Mouse (Mus musculus) spleen, adult 18-20 months (tissue): Measurements from ENCODE around the gene Dnttip1.

Experiments used
- DNase-seq, 2 experiments: peaks; one replicate each; pipeline ENCODE4 v3.0.0; 2022; ENCODE audit warnings: mixed read lengths in 2 of 2

Dnttip1 gene

DNA sequence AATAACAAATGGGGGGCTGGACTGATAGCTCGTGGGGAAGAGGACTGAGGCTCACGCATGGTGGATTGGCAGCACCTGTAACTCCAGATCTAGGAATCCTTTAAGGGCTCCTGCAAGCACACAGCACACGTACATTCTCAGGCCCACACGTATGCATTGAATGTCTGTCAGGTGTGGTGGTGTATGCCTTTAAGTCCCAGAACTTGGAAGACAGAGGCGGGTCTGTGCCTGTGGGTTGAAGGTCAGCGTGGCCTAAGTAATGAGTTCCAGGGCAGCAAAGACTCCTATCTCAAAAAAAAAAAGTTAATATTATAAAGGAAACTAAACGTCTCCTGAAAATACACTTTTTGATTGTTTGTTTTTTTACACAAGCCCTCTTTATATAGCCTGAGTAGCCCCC, 60.8 kb downstream of the Dnttip1 start:
- DNase-seq: no peak

DNA sequence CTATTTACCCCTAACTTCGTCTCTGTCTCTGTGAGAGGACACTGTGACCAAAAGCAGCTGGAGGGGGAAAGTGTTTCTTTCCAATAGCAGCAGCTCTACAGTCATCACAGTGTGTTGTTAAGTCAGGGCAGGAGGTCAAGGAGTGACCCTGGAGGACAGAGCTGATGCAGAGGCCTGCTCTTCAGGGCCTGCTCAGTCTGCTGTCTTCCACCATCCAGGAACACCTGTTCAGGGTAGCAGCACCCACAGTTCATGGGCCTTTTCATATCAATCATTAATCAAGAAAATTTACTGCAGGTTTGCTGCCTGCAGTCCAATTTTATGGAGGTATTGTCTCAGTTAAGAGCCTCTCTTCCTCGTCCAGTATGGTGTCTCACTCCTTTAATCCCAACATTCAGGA, 67.8 kb downstream of the Dnttip1 start:
- no peak for DNase-seq

DNA sequence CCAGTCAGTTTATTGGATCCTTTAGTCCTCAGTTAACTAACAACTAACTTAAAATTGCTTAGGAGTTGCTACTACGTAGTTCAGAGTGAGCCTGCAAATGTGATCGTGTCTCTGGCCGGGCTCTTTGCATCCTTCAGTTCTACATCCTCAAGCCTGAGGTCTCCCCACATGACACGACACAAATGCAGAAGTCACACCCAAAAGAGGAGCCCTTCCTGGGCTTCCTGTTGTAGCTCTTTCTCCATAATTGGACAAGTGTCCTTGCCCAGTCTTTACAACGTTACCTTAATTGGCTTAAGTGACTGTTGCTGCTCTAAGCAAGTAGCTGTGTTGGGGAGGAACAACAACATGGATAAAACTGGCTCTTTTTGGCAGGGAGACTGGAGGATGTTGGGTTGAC, 69.6 kb downstream of the Dnttip1 start:
- DNase-seq: no peak

DNA sequence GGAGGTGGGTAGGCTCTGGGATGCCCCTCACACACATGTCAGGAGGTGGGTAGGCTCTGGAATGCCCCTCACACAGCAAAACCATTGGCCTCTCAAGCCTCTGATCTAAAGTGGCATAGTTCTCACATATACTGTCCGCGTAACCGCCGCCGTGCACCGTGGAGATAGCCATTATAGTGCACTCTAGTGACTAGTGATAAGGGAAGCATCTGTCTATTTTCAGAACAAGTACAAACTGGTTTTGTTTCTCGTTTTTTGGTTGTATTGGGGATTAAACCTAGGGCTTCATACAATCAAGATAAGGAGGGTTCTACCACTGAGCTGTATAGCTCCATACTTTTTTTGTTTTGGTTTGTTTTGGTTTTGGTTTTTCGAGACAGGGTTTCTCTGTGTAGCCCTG, 70.0 kb downstream of the Dnttip1 start:
- no peak for DNase-seq

DNA sequence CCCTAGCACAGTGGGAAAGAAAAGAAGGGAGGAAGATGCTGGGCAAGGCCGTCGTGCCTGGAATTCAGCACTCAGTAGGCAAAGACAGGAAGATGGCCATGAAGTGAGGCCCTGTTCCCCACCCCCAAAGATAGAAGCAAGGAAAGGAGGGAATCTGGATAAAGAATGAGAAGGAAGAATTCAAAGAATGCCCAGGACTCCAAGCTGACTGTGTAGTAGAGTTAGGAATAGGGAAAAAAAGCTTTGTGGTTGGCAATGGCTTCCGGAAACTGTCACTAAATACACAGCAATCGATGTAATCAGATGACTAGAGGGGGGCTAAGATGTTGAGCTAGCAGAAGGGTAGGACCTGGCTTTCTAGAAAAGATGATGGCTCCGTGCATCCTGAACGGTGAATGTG, 71.4 kb downstream of the Dnttip1 start:
- DNase-seq: no peak

DNA sequence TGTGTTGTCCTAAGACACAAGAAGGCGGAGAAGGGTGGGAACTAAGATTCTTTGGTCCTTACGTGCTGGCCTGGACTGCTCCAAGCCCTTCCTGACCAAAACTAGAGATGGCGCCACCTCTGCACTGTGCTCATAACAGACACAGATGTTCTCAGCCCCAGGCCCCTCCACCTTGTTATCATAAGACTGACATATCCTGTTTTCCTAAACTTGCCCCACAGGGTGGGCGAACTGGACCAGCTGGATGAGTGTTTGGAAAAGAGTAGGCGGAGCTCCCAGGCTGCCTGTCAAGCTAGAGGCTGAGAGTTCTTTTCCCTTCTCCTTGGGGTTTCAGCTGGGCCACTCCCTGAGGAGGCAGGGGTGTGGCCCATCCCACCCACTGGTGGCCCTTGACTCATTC, 71.9 kb downstream of the Dnttip1 start:
- no peak for DNase-seq
